Mouse (Mus musculus) embryonic facial prominence, embryonic 12.5 days (tissue): ENCODE results near the gene Enpp5. TPM values are rescaled to one million over a fixed set of nuclear protein-coding genes. Genes with fewer than 3 reads are reported as not detected.

Experiments used
- ATAC-seq: fragments of 200-750 bp; cut with Nextera tagmentation; 2 replicates; pipeline ENCODE4 v1.8.0; 2017; ENCODE audit not compliant: insufficient number of reproducible peaks, insufficient read depth, low FRiP score, low TSS enrichment
- H3K27ac ChIP-seq: fragments of 300-500 bp; sonication (generic); 2 replicates; pipeline ENCODE4 v1.5.1; 2016; ENCODE audit warnings: mild to moderate bottlenecking
- H3K27me3 ChIP-seq: fragments of 300-500 bp; sonication (generic); 2 replicates; pipeline ENCODE4 v1.6.1; 2016; ENCODE audit warnings: mild to moderate bottlenecking, moderate library complexity
- H3K36me3 ChIP-seq: fragments of 300-500 bp; sonication (generic); 2 replicates; pipeline ENCODE4 v1.6.1; 2016; ENCODE audit warnings: mild to moderate bottlenecking
- H3K4me1 ChIP-seq: fragments of 300-500 bp; sonication (generic); 2 replicates; pipeline ENCODE4 v1.6.1; 2016
- H3K4me2 ChIP-seq: fragments of 300-500 bp; sonication (generic); replicated peaks from 2 replicates; pipeline ENCODE4 v1.6.1; 2016; ENCODE audit warnings: mild to moderate bottlenecking, moderate library complexity
- H3K4me3 ChIP-seq: fragments of 300-500 bp; sonication (generic); 2 replicates; pipeline ENCODE4 v1.5.1; 2016; ENCODE audit warnings: mild to moderate bottlenecking
- H3K9ac ChIP-seq: fragments of 300-500 bp; sonication (generic); 2 replicates; pipeline ENCODE4 v1.6.1; 2016; ENCODE audit warnings: mild to moderate bottlenecking, moderate library complexity
- H3K9me3 ChIP-seq: fragments of 300-500 bp; sonication (generic); 2 replicates; pipeline ENCODE4 v1.6.1; 2016; ENCODE audit warnings: mild to moderate bottlenecking, moderate library complexity
- WGBS: fragments of 180-500 bp; shearing (Covaris S2); methylation state at CpG from one replicate; pipeline ENCODE4 v1.1.7; 2016; 5-methylcytosine and 5-hydroxymethylcytosine counted together
- polyA plus RNA-seq: library from polyadenylated mRNA; unstranded; fragments of >200 nt; fragmentation: Nextera tagmentation; extraction: Ambion mirVana; gene quantifications from 2 replicates; pipeline ENCODE4 v1.2.1, GENCODE M21; 2016

The Enpp5 gene
- polyA plus RNA-seq, 1 experiment from 2014 or later: 16.7 TPM

- Histone ChIP-seq H3K9me3 (no peaks in the 10 kb centered on the region), H3K27ac (no peak overlapping the region), H3K4me3 (no peak overlapping the region), H3K4me2 (no peak overlapping the region), H3K9ac (no peak overlapping the region), H3K36me3 (no peaks in the 10 kb centered on the region), H3K4me1 (no peaks in the 10 kb centered on the region), H3K27me3 (no peaks in the 10 kb centered on the region)
- no peak for ATAC-seq
- 61% methylated on average over 5 of the region's 5 CpGs for WGBS
Measured at GRCm38 (mm10) chr17:44061289-44061890, 17.2 kb upstream of the Enpp5 start.

DNA sequence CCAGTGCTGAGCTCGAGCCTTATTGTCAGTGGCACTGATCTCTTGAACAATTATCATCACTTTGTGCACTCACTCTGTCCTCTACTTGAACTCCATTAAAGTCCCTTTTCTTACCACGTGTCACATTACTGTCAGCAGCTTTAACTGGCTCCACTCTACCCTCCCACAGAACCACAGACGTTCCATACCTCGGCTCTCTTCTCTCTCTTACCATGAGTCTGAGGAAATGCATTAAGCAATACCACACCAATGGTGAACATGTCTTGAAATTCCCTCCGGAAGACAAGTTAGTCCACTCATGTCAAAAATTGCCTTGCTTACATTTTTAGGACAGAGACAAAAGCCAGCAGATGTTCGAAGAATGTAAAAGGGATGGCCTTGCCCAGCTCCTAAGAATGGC, 9.7 kb upstream of the Enpp5 start:
- no peaks in the 10 kb centered on the region for H3K9me3 ChIP-seq
- no peak overlapping the region for H3K4me3 ChIP-seq
- no peaks in the 10 kb centered on the region for H3K27me3 ChIP-seq
- no peak for ATAC-seq
- no peaks in the 10 kb centered on the region for H3K36me3 ChIP-seq
- H3K9ac ChIP-seq: no peak overlapping the region
- H3K27ac ChIP-seq: no peak overlapping the region
- no peaks in the 10 kb centered on the region for H3K4me1 ChIP-seq
- 68% methylated on average over 6 of the region's 6 CpGs for WGBS
- no peak overlapping the region for H3K4me2 ChIP-seq

DNA sequence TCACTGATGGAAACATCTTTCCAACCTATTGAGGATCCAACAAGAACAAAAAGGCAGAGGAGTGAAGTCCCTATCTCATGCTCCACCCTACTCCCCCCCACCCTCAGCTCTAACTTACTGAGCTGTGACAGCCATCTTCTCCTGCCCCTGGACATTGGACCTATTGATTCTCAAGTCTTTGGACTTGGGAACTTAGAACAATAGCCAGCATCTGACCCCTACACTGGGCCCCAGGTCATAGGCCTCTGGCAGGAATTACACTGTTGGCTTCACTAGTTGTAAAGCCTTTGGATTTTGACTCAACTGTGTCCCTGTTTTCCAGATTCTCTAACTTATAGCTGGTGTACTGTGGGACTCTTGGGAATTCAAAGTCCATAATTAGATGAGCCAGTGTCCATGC, 6.9 kb upstream of the Enpp5 start:
- H3K4me1 ChIP-seq: no peaks in the 10 kb centered on the region
- H3K9ac ChIP-seq: no peak overlapping the region
- H3K9me3 ChIP-seq: no peaks in the 10 kb centered on the region
- no peak overlapping the region for H3K4me3 ChIP-seq
- no peak for ATAC-seq
- H3K27ac ChIP-seq: no peak overlapping the region
- H3K27me3 ChIP-seq: no peaks in the 10 kb centered on the region
- no peaks in the 10 kb centered on the region for H3K36me3 ChIP-seq
- H3K4me2 ChIP-seq: no peak overlapping the region

DNA sequence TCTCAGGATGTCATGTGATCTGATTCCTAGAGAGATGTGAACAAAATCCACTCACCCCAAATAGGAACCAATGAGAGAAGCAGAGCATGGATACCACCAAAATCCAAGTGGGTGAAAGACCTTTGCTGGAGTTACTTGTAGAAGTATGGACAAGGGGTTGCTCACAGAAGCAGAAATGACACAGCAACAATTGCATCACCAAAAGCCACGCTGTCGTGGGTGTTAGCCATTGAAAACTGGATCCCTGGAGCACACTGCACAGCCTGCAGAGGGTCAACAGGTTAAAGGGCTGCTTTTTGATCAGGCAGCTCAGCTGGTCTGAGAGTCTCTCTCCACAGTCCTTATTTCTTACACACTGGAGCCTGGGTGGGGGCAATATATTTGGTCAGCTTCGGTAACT, 3.0 kb upstream of the Enpp5 start:
- no peaks in the 10 kb centered on the region for H3K9me3 ChIP-seq
- no peaks in the 10 kb centered on the region for H3K36me3 ChIP-seq
- H3K27me3 ChIP-seq: peaks cover 4% of the 10 kb centered on the region; the same call in 1 of the 2 replicates
- no peaks in the 10 kb centered on the region for H3K4me1 ChIP-seq
- no peak overlapping the region for H3K4me2 ChIP-seq
- no peak for ATAC-seq
- no peak overlapping the region for H3K27ac ChIP-seq
- 79% methylated on average over 3 of the region's 3 CpGs for WGBS
- no peak overlapping the region for H3K9ac ChIP-seq
- H3K4me3 ChIP-seq: no peak overlapping the region

- Histone ChIP-seq H3K4me3 (no peak overlapping the region), H3K4me1 (no peaks in the 10 kb centered on the region), H3K36me3 (no peaks in the 10 kb centered on the region), H3K27me3 (peaks cover 4% of the 10 kb centered on the region; the same call in 1 of the 2 replicates), H3K27ac (no peak overlapping the region), H3K4me2 (no peak overlapping the region), H3K9me3 (no peaks in the 10 kb centered on the region), H3K9ac (no peak overlapping the region)
- no peak for ATAC-seq
- WGBS: 55% methylated on average over 6 of the region's 6 CpGs
Measured at GRCm38 (mm10) chr17:44076051-44076680, 2.4 kb upstream of the Enpp5 start.

DNA sequence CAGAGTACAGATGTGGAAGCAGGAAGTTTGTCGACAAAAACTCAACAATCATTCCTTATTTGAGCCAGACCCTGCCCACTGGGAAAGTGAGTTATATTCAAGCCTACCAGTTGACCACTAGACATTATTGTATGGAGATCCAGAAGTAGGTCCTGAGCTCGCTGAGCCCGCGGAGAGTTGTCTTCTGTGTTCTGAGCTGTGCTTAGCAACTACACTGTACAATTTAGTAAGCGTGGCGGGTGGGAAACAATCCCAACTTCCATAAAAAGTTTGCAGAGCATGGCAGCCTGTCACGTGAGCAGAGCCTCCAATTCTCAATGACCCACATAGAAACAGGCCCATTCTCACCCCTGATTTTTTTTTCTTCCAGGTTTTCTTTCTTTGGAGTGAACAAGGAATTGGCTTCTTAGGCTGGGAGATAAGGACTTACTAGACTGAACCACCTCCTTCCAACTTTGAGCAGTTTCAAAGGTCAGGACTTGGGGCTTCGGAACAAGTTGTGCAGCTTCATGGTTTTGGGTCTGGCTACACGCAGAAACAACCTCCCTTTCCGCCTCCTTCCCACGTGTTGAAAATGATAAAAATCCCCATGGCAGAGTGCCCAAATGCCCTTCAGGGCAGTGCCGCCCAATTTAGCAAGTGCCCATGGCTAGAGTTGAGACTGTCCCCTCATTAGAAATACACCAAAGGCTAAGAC, 1.3 kb upstream of the Enpp5 start:
- Histone ChIP-seq H3K4me2 (no peak overlapping the region), H3K4me1 (no peaks in the 10 kb centered on the region), H3K36me3 (no peaks in the 10 kb centered on the region), H3K9ac (no peak overlapping the region), H3K27me3 (peaks cover 4% of the 10 kb centered on the region; the same call in 1 of the 2 replicates), H3K27ac (no peak overlapping the region), H3K4me3 (no peak overlapping the region), H3K9me3 (no peaks in the 10 kb centered on the region)
- whole genome bisulfite sequencing: 83% methylated on average over 12 of the region's 12 CpGs
- ATAC-seq: no peak

DNA sequence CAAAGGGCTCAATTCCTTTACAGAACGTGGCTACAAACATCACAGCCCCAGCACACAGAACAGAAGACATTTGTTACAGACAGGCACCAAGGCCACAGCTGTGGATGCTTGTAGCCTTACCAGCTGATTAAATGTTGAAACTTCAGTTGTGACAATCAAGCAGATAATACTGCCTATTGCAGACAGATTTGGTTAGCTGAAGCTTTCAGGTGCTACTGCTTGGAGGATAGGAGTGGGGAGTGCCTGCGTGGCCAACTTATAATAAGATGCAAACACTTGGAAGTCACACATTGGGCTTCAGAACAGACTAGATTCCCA, 811 bp upstream of the Enpp5 start:
- WGBS: 65% methylated on average over 2 of the region's 2 CpGs
- no peak for ATAC-seq
- Histone ChIP-seq H3K4me2 (no peak overlapping the region), H3K4me1 (no peaks in the 10 kb centered on the region), H3K9me3 (no peaks in the 10 kb centered on the region), H3K36me3 (no peaks in the 10 kb centered on the region), H3K27me3 (peaks cover 4% of the 10 kb centered on the region; the same call in 1 of the 2 replicates), H3K9ac (no peak overlapping the region), H3K27ac (no peak overlapping the region), H3K4me3 (no peak overlapping the region)

GRCm38 (mm10) chr17:44083156-44083555, 4.5 kb downstream of the Enpp5 start:
- no peak overlapping the region for H3K4me3 ChIP-seq
- no peaks in the 10 kb centered on the region for H3K36me3 ChIP-seq
- no peaks in the 10 kb centered on the region for H3K27me3 ChIP-seq
- no peak overlapping the region for H3K27ac ChIP-seq
- no peaks in the 10 kb centered on the region for H3K4me1 ChIP-seq
- H3K9ac ChIP-seq: no peak overlapping the region
- no peak overlapping the region for H3K4me2 ChIP-seq
- ATAC-seq: no peak
- WGBS: 85% methylated on average over 4 of the region's 4 CpGs
- H3K9me3 ChIP-seq: no peaks in the 10 kb centered on the region

DNA sequence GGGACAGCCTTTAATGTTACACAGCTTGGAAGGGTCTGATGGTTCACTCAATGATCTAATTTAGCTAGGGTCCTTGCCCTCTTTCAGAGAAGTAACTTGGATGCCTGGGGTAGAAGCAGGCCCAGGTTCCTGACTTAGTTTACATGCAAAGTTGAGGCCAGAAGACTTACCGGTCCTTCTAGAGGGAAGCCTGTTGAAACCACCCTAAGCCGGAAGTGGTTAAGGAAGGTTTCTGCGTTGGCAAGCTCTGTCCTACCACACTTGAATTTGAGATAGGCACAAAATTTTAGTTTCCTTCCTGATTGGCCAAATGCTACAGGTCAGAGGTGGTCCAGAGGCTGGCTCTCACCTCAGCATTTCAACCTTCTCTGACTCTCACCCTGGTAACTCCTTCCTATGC, 9.6 kb downstream of the Enpp5 start:
- H3K27me3 ChIP-seq: no peaks in the 10 kb centered on the region
- H3K4me2 ChIP-seq: no peak overlapping the region
- H3K27ac ChIP-seq: no peak overlapping the region
- 90% methylated on average over 3 of the region's 3 CpGs for WGBS
- ATAC-seq: no peak
- H3K4me1 ChIP-seq: no peaks in the 10 kb centered on the region
- H3K9ac ChIP-seq: no peak overlapping the region
- H3K4me3 ChIP-seq: no peak overlapping the region
- no peaks in the 10 kb centered on the region for H3K36me3 ChIP-seq
- no peaks in the 10 kb centered on the region for H3K9me3 ChIP-seq

DNA sequence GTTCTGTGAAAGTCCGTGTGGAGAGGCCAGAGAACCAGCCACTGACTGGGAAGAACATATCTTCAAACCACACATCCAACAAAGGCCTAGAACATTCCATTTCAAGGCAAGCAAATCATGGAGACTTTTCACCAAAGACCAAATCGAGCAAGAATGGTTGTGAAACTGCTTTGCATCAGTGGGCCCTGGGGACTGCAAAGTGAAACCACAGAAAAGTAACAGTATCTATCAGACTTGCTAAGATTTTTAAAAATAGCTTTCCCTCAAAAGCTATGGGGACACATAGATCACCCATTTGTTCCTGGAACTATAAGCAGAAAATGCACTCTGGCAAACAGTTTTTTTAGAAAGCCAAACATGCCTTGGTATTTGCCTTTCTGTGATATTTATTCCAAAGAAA, 12.3 kb downstream of the Enpp5 start:
- Histone ChIP-seq H3K4me3 (no peak overlapping the region), H3K4me2 (no peak overlapping the region), H3K27ac (no peak overlapping the region), H3K27me3 (no peaks in the 10 kb centered on the region), H3K36me3 (no peaks in the 10 kb centered on the region), H3K9ac (no peak overlapping the region), H3K9me3 (no peaks in the 10 kb centered on the region), H3K4me1 (no peaks in the 10 kb centered on the region)
- WGBS: 61% methylated on average over 2 of the region's 2 CpGs
- ATAC-seq: no peak

GRCm38 (mm10) chr17:44091512-44091911, 12.9 kb downstream of the Enpp5 start:
- Histone ChIP-seq H3K4me1 (no peaks in the 10 kb centered on the region), H3K4me3 (no peak overlapping the region), H3K27me3 (no peaks in the 10 kb centered on the region), H3K9ac (no peak overlapping the region), H3K9me3 (no peaks in the 10 kb centered on the region), H3K4me2 (no peak overlapping the region), H3K27ac (no peak overlapping the region), H3K36me3 (no peaks in the 10 kb centered on the region)
- WGBS: 43% methylated on average over 2 of the region's 2 CpGs
- no peak for ATAC-seq

DNA sequence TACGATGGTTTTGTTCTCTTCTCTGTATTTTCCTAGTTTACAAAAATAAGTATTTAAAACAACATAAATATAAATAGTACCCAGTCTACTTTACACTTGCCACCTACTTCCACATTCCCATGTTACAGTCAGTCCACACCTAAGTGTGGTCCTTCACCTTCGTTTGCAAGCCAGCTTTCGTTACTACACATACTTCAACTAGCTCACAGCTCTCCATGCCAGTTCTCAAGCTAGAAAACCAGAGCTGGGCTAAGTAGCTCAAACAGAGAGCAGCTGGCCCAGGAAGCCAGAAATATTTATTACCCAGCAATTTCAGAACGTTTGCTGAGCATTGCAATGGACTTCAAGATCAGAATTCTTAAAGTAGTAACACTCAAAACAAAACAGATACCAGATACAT, 21.9 kb downstream of the Enpp5 start:
- no peaks in the 10 kb centered on the region for H3K36me3 ChIP-seq
- no peak for ATAC-seq
- H3K4me2 ChIP-seq: no peak overlapping the region
- H3K4me1 ChIP-seq: peaks cover 4% of the 10 kb centered on the region; the same call in 1 of the 2 replicates
- H3K9me3 ChIP-seq: no peaks in the 10 kb centered on the region
- no peak overlapping the region for H3K9ac ChIP-seq
- H3K27ac ChIP-seq: no peak overlapping the region
- no peak overlapping the region for H3K4me3 ChIP-seq
- WGBS: 73% methylated on average over 4 of the region's 4 CpGs
- H3K27me3 ChIP-seq: no peaks in the 10 kb centered on the region
